8 mouse cellular contexts compared by ENCODE assay signal in genomic region chr6:34994692-34995091, GRCm38 (mm10). TPM values are rescaled to one million over a fixed set of nuclear protein-coding genes. Genes with fewer than 3 reads are reported as not detected.
DNase-seq lines count a peak whose midpoint lies in the region; ATAC-seq lines count a peak whose summit lies in the region.

No protein-coding gene starts in this region.

- peaks cover 15% of the 10 kb centered on the region for H3K4me1 ChIP-seq in heart, embryonic 13.5 days
- H3K4me1 ChIP-seq in liver, embryonic 15.5 days (replicated peaks): peaks cover 9% of the 10 kb centered on the region

- peaks cover 51% of the 10 kb centered on the region for H3K27me3 ChIP-seq in heart, embryonic 13.5 days (replicated peaks)
- H3K27me3 ChIP-seq in liver, embryonic 15.5 days: peaks cover 5% of the 10 kb centered on the region; the same call in 1 of the 2 replicates

- H3K4me3 ChIP-seq in heart, embryonic 13.5 days: peak overlapping the region; percentile 41
- H3K4me3 ChIP-seq in liver, embryonic 15.5 days (replicated peaks): peak overlapping the region; percentile 32; the same call in 1 of the 2 replicates

- no peak for ATAC-seq in heart, embryonic 13.5 days (ENCODE audit: extremely low read depth, insufficient number of reproducible peaks, low FRiP score, low TSS enrichment)
- ATAC-seq in liver, embryonic 15.5 days (ENCODE audit: insufficient read depth): no peak

- H3K27ac ChIP-seq in heart, embryonic 13.5 days (replicated peaks): no peak overlapping the region
- no peak overlapping the region for H3K27ac ChIP-seq in liver, embryonic 15.5 days (replicated peaks)

- no peaks in the 10 kb centered on the region for H3K36me3 ChIP-seq in heart, embryonic 13.5 days
- H3K36me3 ChIP-seq in liver, embryonic 15.5 days (replicated peaks): no peaks in the 10 kb centered on the region

- H3K9me3 ChIP-seq in heart, embryonic 13.5 days: no peaks in the 10 kb centered on the region
- no peaks in the 10 kb centered on the region for H3K9me3 ChIP-seq in liver, embryonic 15.5 days (replicated peaks)

- no peak overlapping the region for H3K9ac ChIP-seq in heart, embryonic 13.5 days
- H3K9ac ChIP-seq in liver, embryonic 15.5 days: no peak overlapping the region

- 30% methylated on average over 5 of the region's 5 CpGs for WGBS in heart, embryonic 13.5 days
- 27% methylated on average over 5 of the region's 5 CpGs for WGBS in liver, embryonic 15.5 days (ENCODE audit: insufficient replicate concordance)

- H3K4me2 ChIP-seq in heart, embryonic 13.5 days: peak overlapping the region; percentile 69
- H3K4me2 ChIP-seq in liver, embryonic 15.5 days: peak overlapping the region; percentile 64

- peak; percentile 25 for DNase-seq in adrenal gland, postnatal 14 days
- DNase-seq in adrenal gland, adult (ENCODE audit: inconsistent age in 2 of 2, low spot score in 1 of 2): no peak
- DNase-seq in 416B (ENCODE audit: low read depth): peak; percentile 47
- DNase-seq in frontal cortex, adult 2 months (ENCODE audit: extremely low spot score in 1 of 2, low spot score in 1 of 2): no peak
- no peak for DNase-seq in urinary bladder, postnatal 25 days (ENCODE audit: low spot score)
- DNase-seq in urinary bladder, postnatal 4 days (ENCODE audit: low spot score in 2 of 2): no peak

RNA-seq across cellular contexts. Expression of gene Slc23a4, which starts 6.5 kb away (rescaled TPM):
- total RNA-seq in adrenal gland, postnatal 14 days (2021): 0.30 TPM in 1 of 2 replicates, not detected in the other
- 0.23 and 0.27 TPM in 2 replicates for polyA plus RNA-seq in heart, embryonic 13.5 days (2015; fragmentation: Nextera tagmentation; extraction: Ambion mirVana)
- 0.17 and 0.18 TPM in 2 replicates for polyA plus RNA-seq in liver, embryonic 15.5 days (2015; fragmentation: Nextera tagmentation; extraction: Ambion mirVana)
- 0.84 and 1.4 TPM in 2 replicates for polyA plus RNA-seq in frontal cortex, adult 2 months (2012; rRNA removed)

Comparison
In these comparisons a context has a peak if more than half of its experiments do, and no peak if none do; other contexts are left out.
1. DNase-seq: peak in adrenal gland, postnatal 14 days (single experiment) and 416B (single experiment); none in adrenal gland, adult (0 of 2), frontal cortex, adult 2 months (0 of 2), urinary bladder, postnatal 25 days (single experiment) and urinary bladder, postnatal 4 days (0 of 2).